Mouse (Mus musculus): ENCODE measurements at regions not wholly inside any gene's neighbourhood (a gene's known extent, or its start where the extent isn't known, plus 50 kb on each side); places are given as distances from the start of the nearest gene placed in this dataset.

DNA sequence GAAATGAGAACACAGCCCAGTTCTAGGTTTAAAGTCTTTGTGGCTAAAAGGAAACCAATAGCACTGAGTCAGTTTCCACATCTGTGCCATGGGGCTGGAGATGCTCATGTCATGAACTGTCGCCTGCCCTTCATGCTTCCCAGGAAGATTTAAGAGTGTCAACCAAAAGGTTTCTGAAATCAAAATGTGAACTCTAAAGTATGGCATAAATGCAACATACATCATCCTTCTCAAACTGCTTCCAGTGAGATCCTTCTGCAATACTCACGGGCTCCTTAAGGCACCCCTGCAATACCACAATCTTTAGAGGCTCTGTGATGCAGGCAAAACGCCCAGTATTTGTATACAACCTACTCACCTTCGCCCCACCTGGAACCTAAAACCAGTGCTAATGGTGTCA is 229.7 kb downstream of the Lpin1 start:
- H3K9ac ChIP-seq (ENCODE audit: control insufficient read depth, low read depth, low read length, poor library complexity, severe bottlenecking) = no peak overlapping the region
- no peak overlapping the region for H3K27ac ChIP-seq (ENCODE audit: control insufficient read depth, low read depth, low read length)
- H3K79me2 ChIP-seq (ENCODE audit: control insufficient read depth, insufficient read depth, low read length, poor library complexity) = no peaks in the 10 kb centered on the region
- H3K9me3 ChIP-seq (replicated peaks; ENCODE audit: insufficient read depth, low read length) = no peaks in the 10 kb centered on the region
- H3K27me3 ChIP-seq (ENCODE audit: control insufficient read depth in 1 of 2, insufficient read depth in 2 of 2, low read length in 2 of 2) = no peaks in the 10 kb centered on the region; a peak in 1 of 4 replicates
- H3K4me1 ChIP-seq (ENCODE audit: control insufficient read depth in 1 of 2, insufficient read depth in 2 of 2, low read length in 2 of 2) = no peaks in the 10 kb centered on the region
- no peak overlapping the region for H3K4me3 ChIP-seq (ENCODE audit: control insufficient read depth in 1 of 2, insufficient read depth in 1 of 2, low read depth in 2 of 2, low read length in 2 of 2)
- no peak for TF ChIP-seq KAT2A (conservative IDR thresholded peaks at IDR 0.05; ENCODE audit: low read depth, low read length)
- no peak for TF ChIP-seq TAL1 (IDR thresholded peaks at IDR 0.05; ENCODE audit: low read length)
- TF ChIP-seq ZNF384 (IDR thresholded peaks at IDR 0.05; ENCODE audit: low read depth, low read length) = no peak
- TF ChIP-seq MAZ (IDR thresholded peaks at IDR 0.05; ENCODE audit: low read depth, low read length) = no peak
- no peak for TF ChIP-seq POLR2A (IDR thresholded peaks at IDR 0.05; ENCODE audit: control insufficient read depth in 1 of 2, insufficient read depth in 1 of 2, low read depth in 1 of 2, low read length in 2 of 2, poor library complexity in 1 of 2)
- no peak for TF ChIP-seq RAD21 (IDR thresholded peaks at IDR 0.05; ENCODE audit: low read depth, low read length)
- no peak for TF ChIP-seq ZKSCAN1 (IDR thresholded peaks at IDR 0.05; ENCODE audit: low read depth, low read length)
- no peak for TF ChIP-seq USF2 (IDR thresholded peaks at IDR 0.05; ENCODE audit: borderline replicate concordance in 1 of 2, insufficient read depth in 1 of 2, low read depth in 1 of 2, low read length in 2 of 2)
- TF ChIP-seq MAFK (IDR thresholded peaks at IDR 0.05; ENCODE audit: borderline replicate concordance, low read depth, low read length) = no peak
- TF ChIP-seq SIN3A (IDR thresholded peaks at IDR 0.05; ENCODE audit: low read length) = no peak
- no peak for TF ChIP-seq MYC (IDR thresholded peaks at IDR 0.05; ENCODE audit: low read depth, low read length)
- TF ChIP-seq GABPA (IDR thresholded peaks at IDR 0.05; ENCODE audit: low read depth, low read length) = no peak
- TF ChIP-seq USF1 (IDR thresholded peaks at IDR 0.05; ENCODE audit: low read depth, low read length) = no peak
- TF ChIP-seq SMC3 (IDR thresholded peaks at IDR 0.05; ENCODE audit: low read depth, low read length) = no peak
- no peak for TF ChIP-seq HCFC1 (IDR thresholded peaks at IDR 0.05; ENCODE audit: low read depth, low read length)
- no peak for TF ChIP-seq ELF1 (IDR thresholded peaks at IDR 0.05; ENCODE audit: low read depth, low read length)
- DNase-seq (ENCODE audit: low read depth, low spot score) = no peak
- H3K36me3 ChIP-seq (ENCODE audit: control insufficient read depth in 1 of 2, insufficient read depth in 2 of 2, low read length in 2 of 2) = no peaks in the 10 kb centered on the region

DNA sequence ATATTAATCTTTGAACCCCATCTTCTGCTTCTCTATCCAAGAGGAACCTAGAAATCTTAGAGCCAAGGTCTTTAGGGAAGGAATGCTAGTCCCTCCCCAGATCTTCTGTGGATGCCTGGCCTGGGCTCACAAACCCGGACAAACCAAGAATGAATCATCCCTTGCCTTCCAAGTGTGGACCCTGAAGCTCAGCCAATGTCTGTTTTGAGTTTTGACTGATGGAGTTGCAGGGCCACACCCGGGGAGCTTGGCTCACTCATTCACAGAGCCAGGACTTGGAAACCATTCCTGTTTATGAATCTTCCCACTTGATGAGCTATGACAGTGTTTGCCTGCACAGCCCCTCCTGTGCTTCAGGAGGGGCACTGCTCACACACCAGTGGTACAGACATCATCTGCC is 230.4 kb downstream of the Lpin1 start:
- H3K36me3 ChIP-seq (ENCODE audit: control insufficient read depth in 1 of 2, insufficient read depth in 2 of 2, low read length in 2 of 2) = no peaks in the 10 kb centered on the region
- H3K79me2 ChIP-seq (ENCODE audit: control insufficient read depth, insufficient read depth, low read length, poor library complexity) = no peaks in the 10 kb centered on the region
- H3K27ac ChIP-seq (ENCODE audit: control insufficient read depth, low read depth, low read length) = no peak overlapping the region
- no peaks in the 10 kb centered on the region for H3K4me1 ChIP-seq (ENCODE audit: control insufficient read depth in 1 of 2, insufficient read depth in 2 of 2, low read length in 2 of 2)
- H3K27me3 ChIP-seq (ENCODE audit: control insufficient read depth in 1 of 2, insufficient read depth in 2 of 2, low read length in 2 of 2) = no peaks in the 10 kb centered on the region; a peak in 1 of 4 replicates
- no peak for DNase-seq (ENCODE audit: low read depth, low spot score)
- TF ChIP-seq TBP (IDR thresholded peaks at IDR 0.05; ENCODE audit: low read depth, low read length) = no peak
- TF ChIP-seq ZMIZ1 (IDR thresholded peaks at IDR 0.05; ENCODE audit: low read depth, low read length) = no peak
- TF ChIP-seq NRF1 (IDR thresholded peaks at IDR 0.05; ENCODE audit: insufficient read depth, low read depth, low read length, poor library complexity, severe bottlenecking) = no peak
- TF ChIP-seq MXI1 (IDR thresholded peaks at IDR 0.05; ENCODE audit: low read depth, low read length) = no peak
- TF ChIP-seq HCFC1 (IDR thresholded peaks at IDR 0.05; ENCODE audit: low read depth, low read length) = no peak
- no peak for TF ChIP-seq BHLHE40 (IDR thresholded peaks at IDR 0.05; ENCODE audit: borderline replicate concordance, low read depth, low read length)
- TF ChIP-seq EP300 (IDR thresholded peaks at IDR 0.05; ENCODE audit: low read depth in 1 of 2, low read length in 2 of 2) = no peak
- no peak for TF ChIP-seq ETS1 (IDR thresholded peaks at IDR 0.05; ENCODE audit: low read depth, low read length)
- no peak for TF ChIP-seq CHD1 (IDR thresholded peaks at IDR 0.05; ENCODE audit: low read depth, low read length)
- TF ChIP-seq MAFK (IDR thresholded peaks at IDR 0.05; ENCODE audit: borderline replicate concordance, low read depth, low read length) = no peak
- no peak for TF ChIP-seq POLR2AphosphoS2 (IDR thresholded peaks at IDR 0.05; ENCODE audit: low read length)
- no peak for TF ChIP-seq MAX (IDR thresholded peaks at IDR 0.05; ENCODE audit: low read length)
- TF ChIP-seq USF1 (IDR thresholded peaks at IDR 0.05; ENCODE audit: low read depth, low read length) = no peak
- no peak for TF ChIP-seq JUND (IDR thresholded peaks at IDR 0.05; ENCODE audit: low read depth, low read length)
- no peak for TF ChIP-seq POLR2AphosphoS5 (IDR thresholded peaks at IDR 0.05; ENCODE audit: borderline replicate concordance, low read depth, low read length)
- TF ChIP-seq POLR2A (IDR thresholded peaks at IDR 0.05; ENCODE audit: control insufficient read depth in 1 of 2, insufficient read depth in 1 of 2, low read depth in 1 of 2, low read length in 2 of 2, poor library complexity in 1 of 2) = no peak
- no peak for TF ChIP-seq ELF1 (IDR thresholded peaks at IDR 0.05; ENCODE audit: low read depth, low read length)
- no peak for TF ChIP-seq CHD2 (IDR thresholded peaks at IDR 0.05; ENCODE audit: low read length)
- TF ChIP-seq UBTF (IDR thresholded peaks at IDR 0.05; ENCODE audit: borderline replicate concordance, insufficient read depth, low read depth, low read length) = no peak
- TF ChIP-seq RAD21 (IDR thresholded peaks at IDR 0.05; ENCODE audit: low read depth, low read length) = no peak
- no peak overlapping the region for H3K4me3 ChIP-seq (ENCODE audit: control insufficient read depth in 1 of 2, insufficient read depth in 1 of 2, low read depth in 2 of 2, low read length in 2 of 2)
- H3K9ac ChIP-seq (ENCODE audit: control insufficient read depth, low read depth, low read length, poor library complexity, severe bottlenecking) = no peak overlapping the region
- no peaks in the 10 kb centered on the region for H3K9me3 ChIP-seq (replicated peaks; ENCODE audit: insufficient read depth, low read length)

Data from MEL (cell line).